Mouse (Mus musculus) yolk sac, embryonic 10.5 days (tissue): ENCODE data around the gene Dnaic2.

Experiments
- DNase-seq: peaks from one replicate; pipeline ENCODE4 v3.0.0-alpha.2; 2017; ENCODE audit warnings: low spot score

The Dnaic2 gene

GRCm38 (mm10) chr11:114798624-114799023 lies 71.4 kb downstream of the Dnaic2 start, which contains the start of gene Gpr142:
Gpr142 (plus strand) TSS chr11:114798924.
- DNase-seq = no peak

- no peak for DNase-seq
These were observed 74.7 kb downstream of the Dnaic2 start for GRCm38 (mm10) chr11:114801906-114802305.

- no peak for DNase-seq
These were observed 75.5 kb downstream of the Dnaic2 start for GRCm38 (mm10) chr11:114802540-114803267.

GRCm38 (mm10) chr11:114803990-114804389 lies 76.8 kb downstream of the Dnaic2 start:
- no peak for DNase-seq

GRCm38 (mm10) chr11:114807025-114807424 lies 79.8 kb downstream of the Dnaic2 start:
- no peak for DNase-seq
